In the genomic region with DNA sequence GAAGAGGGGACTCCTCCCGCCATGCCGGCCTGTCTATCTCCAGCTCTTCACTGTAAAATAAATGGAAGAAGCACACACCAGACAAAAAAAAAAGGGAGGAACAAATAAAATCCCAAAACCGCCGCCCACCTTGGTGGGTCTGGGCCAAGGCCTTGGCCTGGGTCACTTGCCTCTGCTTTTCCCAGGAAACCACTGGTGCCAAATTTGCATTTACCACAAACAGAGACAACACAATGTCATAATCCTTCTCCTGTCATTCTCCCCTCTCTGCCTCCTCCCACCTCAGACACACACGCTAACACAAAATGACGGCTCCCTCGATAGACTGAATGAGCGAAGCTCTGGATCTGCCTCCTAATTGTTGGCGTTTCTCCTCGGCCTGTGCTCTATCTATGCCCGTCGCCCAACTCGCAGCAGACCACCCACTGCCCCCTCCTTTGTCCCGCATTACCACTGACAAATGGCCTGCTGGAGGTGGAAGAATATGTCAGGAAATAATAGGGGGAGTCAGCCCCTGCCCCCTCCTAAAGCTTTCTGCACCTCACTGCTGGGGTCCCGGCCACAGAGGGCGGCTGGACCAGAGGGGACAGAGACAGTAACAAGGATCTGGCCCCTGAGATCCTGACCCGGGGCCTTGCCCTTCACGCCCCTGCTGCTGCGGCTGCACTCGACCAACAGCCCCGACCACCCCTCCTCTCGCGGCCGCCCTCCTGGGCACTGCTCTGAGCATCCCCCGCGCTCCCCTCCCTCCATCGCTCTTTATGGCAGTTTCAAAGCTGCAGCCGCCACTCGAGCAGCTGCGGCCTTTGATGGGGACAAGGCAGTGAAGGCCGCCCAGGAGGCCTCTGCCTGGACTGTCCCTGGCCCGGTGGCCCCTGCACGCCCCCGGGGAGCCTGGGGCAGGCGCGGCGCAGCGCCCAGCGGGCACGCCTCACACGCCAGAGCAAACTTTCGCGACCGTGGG, we compare ENCODE assay signal across 8 mouse cellular contexts.
DNase-seq lines count a peak whose midpoint lies in the region; ATAC-seq lines count a peak whose summit lies in the region.

No protein-coding gene starts in this region.

- H3K4me1 ChIP-seq in liver, embryonic 11.5 days (replicated peaks; ENCODE audit: control insufficient read depth, insufficient read depth, low read length), result peaks cover 5% of the 10 kb centered on the region
- peaks cover 60% of the 10 kb centered on the region for H3K4me1 ChIP-seq in embryonic facial prominence, embryonic 15.5 days
- H3K4me1 ChIP-seq in intestine, embryonic 14.5 days (replicated peaks; ENCODE audit: control insufficient read depth, insufficient read depth, low read length), result peaks cover 16% of the 10 kb centered on the region
- H3K4me1 ChIP-seq in neural tube, embryonic 12.5 days, result peaks cover 40% of the 10 kb centered on the region

- WGBS in liver, embryonic 11.5 days, result 18% methylated on average over 42 of the region's 44 CpGs
- WGBS in embryonic facial prominence, embryonic 15.5 days, result 17% methylated on average over 44 of the region's 44 CpGs
- 21% methylated on average over 44 of the region's 44 CpGs for WGBS in intestine, embryonic 14.5 days
- 5% methylated on average over 44 of the region's 44 CpGs for WGBS in neural tube, embryonic 12.5 days

- peaks cover 43% of the 10 kb centered on the region for H3K27me3 ChIP-seq in liver, embryonic 11.5 days (replicated peaks; ENCODE audit: control insufficient read depth, insufficient read depth, low read length)
- H3K27me3 ChIP-seq in embryonic facial prominence, embryonic 15.5 days, result peaks cover 16% of the 10 kb centered on the region
- H3K27me3 ChIP-seq in intestine, embryonic 14.5 days (replicated peaks; ENCODE audit: control insufficient read depth, insufficient read depth, low read length), result 0 out of 2 replicates have a peak, but pooled peaks cover 5% of the 10 kb centered on the region
- peaks cover 60% of the 10 kb centered on the region for H3K27me3 ChIP-seq in neural tube, embryonic 12.5 days (replicated peaks)

- no peaks in the 10 kb centered on the region for H3K36me3 ChIP-seq in liver, embryonic 11.5 days (ENCODE audit: control insufficient read depth, insufficient read depth, low read length)
- H3K36me3 ChIP-seq in embryonic facial prominence, embryonic 15.5 days, result no peaks in the 10 kb centered on the region
- H3K36me3 ChIP-seq in intestine, embryonic 14.5 days (ENCODE audit: control insufficient read depth, insufficient read depth, low read length), result no peaks in the 10 kb centered on the region
- H3K36me3 ChIP-seq in neural tube, embryonic 12.5 days, result no peaks in the 10 kb centered on the region

- peak overlapping the region; percentile 63 for H3K4me2 ChIP-seq in liver, embryonic 11.5 days
- H3K4me2 ChIP-seq in embryonic facial prominence, embryonic 15.5 days (replicated peaks), result peak overlapping the region; percentile 59
- H3K4me2 ChIP-seq in intestine, embryonic 14.5 days (ENCODE audit: low read length), result peak overlapping the region; percentile 48
- H3K4me2 ChIP-seq in neural tube, embryonic 12.5 days (replicated peaks), result peak overlapping the region; percentile 81

- 0 out of 2 replicates have a peak overlapping the region, but pooled peaks have one; percentile 4 for H3K9ac ChIP-seq in liver, embryonic 11.5 days (ENCODE audit: low read depth, low read length)
- no peak overlapping the region for H3K9ac ChIP-seq in embryonic facial prominence, embryonic 15.5 days
- H3K9ac ChIP-seq in intestine, embryonic 14.5 days (ENCODE audit: low read length), result 0 out of 2 replicates have a peak overlapping the region, but pooled peaks have one; percentile 18
- H3K9ac ChIP-seq in neural tube, embryonic 12.5 days, result peak overlapping the region; percentile 60

- no peaks in the 10 kb centered on the region for H3K9me3 ChIP-seq in liver, embryonic 11.5 days (ENCODE audit: control insufficient read depth, low read length)
- no peaks in the 10 kb centered on the region for H3K9me3 ChIP-seq in embryonic facial prominence, embryonic 15.5 days (replicated peaks)
- no peaks in the 10 kb centered on the region for H3K9me3 ChIP-seq in intestine, embryonic 14.5 days (ENCODE audit: control insufficient read depth, low read length)
- H3K9me3 ChIP-seq in neural tube, embryonic 12.5 days, result no peaks in the 10 kb centered on the region

- no peak overlapping the region for H3K27ac ChIP-seq in liver, embryonic 11.5 days (ENCODE audit: low read depth, low read length)
- no peak overlapping the region for H3K27ac ChIP-seq in embryonic facial prominence, embryonic 15.5 days (replicated peaks)
- H3K27ac ChIP-seq in intestine, embryonic 14.5 days (ENCODE audit: low read depth), result no peak overlapping the region
- H3K27ac ChIP-seq in neural tube, embryonic 12.5 days, result peak overlapping the region; percentile 72

- ATAC-seq in liver, embryonic 11.5 days (replicated peaks; ENCODE audit: low FRiP score), result no peak
- ATAC-seq in embryonic facial prominence, embryonic 15.5 days (ENCODE audit: insufficient number of reproducible peaks, low FRiP score, low TSS enrichment, low read depth), result no peak
- ATAC-seq in intestine, embryonic 14.5 days (replicated peaks; ENCODE audit: low FRiP score, low TSS enrichment, low read depth), result no peak
- ATAC-seq in neural tube, embryonic 12.5 days (ENCODE audit: low FRiP score, low read depth), result peak; percentile 89

- H3K4me3 ChIP-seq in liver, embryonic 11.5 days (ENCODE audit: low read depth, low read length), result 0 out of 2 replicates have a peak overlapping the region, but pooled peaks have one; percentile 32
- peak overlapping the region; percentile 28 for H3K4me3 ChIP-seq in embryonic facial prominence, embryonic 15.5 days (replicated peaks)
- H3K4me3 ChIP-seq in intestine, embryonic 14.5 days (ENCODE audit: low read depth, low read length), result 0 out of 2 replicates have a peak overlapping the region, but pooled peaks have one; percentile 14
- peak overlapping the region; percentile 34 for H3K4me3 ChIP-seq in neural tube, embryonic 12.5 days

- intact Hi-C loops in left cerebral cortex, postnatal 4 days (cut with DNase I), result no loop called here

- no peak for DNase-seq in liver, embryonic 11.5 days (ENCODE audit: low spot score)
- DNase-seq in liver, result no peak
- DNase-seq in intestine, embryonic 14.5 days (ENCODE audit: low spot score), result peak; percentile 60
- DNase-seq in left cerebral cortex, postnatal 4 days, result no peak
- no peak for DNase-seq in layer of hippocampus, adult 9-10 months (ENCODE audit: low spot score)
- no peak for DNase-seq in left cerebral cortex, adult 18-20 months (ENCODE audit: low spot score in 2 of 2)
